Mouse (Mus musculus) spleen, postnatal 10 days (tissue): ENCODE measurements at regions not wholly inside any gene's neighbourhood (a gene's known extent, or its start where the extent isn't known, plus 50 kb on each side); places are given as distances from the start of the nearest gene placed in this dataset.

Experiments used
- DNase-seq, 2 experiments: peaks; one replicate each; pipeline ENCODE4 v3.0.0; 2021 to 2022; ENCODE audit warnings: low spot score in 2 of 2

DNA sequence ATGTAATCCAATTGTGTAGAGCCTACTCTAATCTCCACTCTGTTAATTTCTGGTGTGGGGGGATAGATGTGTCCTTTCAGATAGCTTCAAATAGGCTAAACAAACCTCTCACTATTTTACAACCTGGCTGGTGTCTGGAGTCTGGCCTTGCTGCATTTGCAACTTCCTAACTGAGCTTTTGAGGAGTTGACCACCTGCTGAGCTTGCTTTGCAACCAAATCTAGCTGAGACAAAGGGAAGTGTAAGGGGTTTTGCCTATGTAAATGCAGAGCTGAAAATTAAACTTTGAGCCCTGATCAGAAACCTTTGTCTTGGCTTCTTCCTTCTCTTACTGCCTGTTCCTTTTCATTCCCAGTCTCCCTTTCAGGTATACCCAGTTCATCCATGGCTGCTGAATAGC lies 404.3 kb downstream of the Cetn3 start:
- DNase-seq, result no peak

DNA sequence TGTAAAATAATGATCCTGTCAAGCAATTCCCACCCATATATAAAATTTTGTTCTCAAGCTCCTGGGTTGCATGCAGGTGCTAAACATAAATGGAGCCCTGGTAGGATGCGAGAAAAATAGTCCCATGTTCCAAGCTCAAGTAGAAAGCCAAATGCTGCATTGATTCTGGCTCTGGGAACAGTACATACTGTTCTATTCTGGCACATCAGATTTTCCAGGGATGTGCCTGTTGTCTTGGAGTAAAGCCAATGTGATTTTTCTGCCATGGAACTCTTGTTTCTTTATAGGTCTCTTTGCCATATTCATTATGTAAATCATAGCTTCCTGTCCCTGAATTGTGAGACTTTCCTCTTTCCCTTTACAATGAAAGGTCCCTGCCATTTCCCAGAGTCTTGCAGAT lies 417.9 kb downstream of the Cetn3 start:
- no peak for DNase-seq

DNA sequence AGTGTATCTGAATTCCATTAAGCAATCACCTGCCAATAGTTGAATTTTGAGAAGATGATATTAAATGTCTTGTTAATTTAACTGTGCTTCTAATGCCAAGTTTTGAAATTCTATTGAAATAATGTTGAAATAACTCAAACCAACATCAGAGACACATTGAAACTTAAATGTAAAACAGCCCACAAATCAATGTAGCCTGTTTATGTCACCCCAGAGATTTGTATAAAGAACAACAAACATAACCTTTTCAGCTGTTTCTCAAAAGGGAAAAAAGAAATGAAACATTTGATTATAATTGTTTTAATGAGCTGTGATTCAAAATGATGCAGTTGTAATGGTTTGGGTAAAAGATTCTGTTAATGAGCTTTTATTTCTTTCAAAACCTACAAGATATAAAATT lies 442.6 kb downstream of the Cetn3 start:
- DNase-seq, result no peak

DNA sequence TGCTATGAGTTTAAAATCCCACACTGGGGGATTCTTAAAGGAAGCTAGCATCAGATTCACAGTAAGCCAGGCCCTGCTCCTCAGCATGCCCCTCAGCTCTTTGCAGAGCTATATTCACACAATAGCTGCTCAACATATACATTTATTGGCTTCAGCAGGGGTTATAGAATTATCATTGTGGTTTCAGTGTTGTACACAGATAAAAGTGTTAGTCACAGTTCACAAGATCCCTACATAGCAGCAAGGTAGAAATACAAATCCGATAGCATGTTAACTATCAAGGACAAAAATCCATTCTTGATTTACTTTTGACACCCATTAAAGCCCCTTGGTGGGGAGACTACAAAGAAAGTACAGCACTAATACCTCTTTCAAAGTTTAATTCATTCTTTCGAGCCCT lies 451.0 kb downstream of the Cetn3 start:
- DNase-seq, result no peak

DNA sequence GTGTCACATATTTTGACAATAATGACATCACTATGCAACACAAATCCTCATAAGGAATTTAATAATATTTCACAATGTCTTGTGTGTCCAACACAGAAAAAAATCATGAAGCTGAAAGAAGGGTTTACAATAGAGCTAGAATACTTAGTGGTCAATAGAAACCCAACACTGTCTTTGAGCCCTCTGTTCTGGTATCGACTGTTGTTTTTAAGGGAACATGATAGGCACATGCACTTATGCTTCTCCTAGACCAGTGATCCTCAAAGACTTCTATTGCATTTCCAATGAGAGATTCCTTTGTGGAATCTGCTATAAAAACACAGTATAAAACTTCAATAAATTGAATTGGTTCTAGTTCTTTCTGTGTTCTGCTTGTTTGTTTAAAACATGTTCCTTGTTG lies 463.4 kb downstream of the Cetn3 start:
- no peak for DNase-seq

DNA sequence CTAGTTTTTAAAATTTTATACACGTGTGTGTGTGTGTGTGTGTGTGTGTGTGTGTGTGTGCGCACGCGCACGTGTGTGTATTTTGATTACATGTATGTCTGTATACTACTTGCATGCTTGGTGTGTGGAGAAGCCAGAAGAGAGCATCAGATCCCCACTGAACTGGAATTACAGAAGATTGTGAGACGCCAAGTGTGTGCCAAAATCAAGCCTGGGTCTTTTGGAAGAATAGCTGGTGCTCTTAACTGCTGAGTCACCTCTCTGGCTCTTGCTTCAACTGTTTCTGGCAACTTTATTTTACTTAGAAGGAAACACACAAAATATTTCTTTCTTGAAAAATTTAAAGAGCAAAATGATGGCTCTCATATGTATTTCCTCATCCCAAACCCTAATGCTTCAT lies 467.5 kb downstream of the Cetn3 start:
- DNase-seq, result no peak

DNA sequence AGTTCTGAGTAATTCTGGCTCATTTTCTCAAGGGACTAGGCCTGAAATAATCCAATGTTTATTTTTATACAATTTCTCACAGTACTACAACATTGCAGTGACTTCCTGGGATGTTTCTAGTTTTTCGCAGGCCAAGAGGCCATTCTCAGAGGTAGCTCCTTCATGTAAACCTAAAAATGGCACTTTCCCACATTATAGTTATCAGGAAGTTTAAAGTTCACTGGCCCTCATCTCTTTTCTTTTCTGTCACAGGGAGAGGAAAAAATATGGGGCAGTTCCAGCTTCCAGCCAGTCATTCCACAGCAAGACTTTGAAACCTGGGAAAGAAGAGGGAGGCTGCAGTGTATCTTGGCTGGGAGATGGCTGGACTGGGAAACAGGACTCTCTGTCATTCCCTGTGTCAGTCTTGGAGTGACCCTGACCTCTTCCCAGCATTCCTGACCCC lies 475.6 kb downstream of the Cetn3 start:
- DNase-seq, result no peak

DNA sequence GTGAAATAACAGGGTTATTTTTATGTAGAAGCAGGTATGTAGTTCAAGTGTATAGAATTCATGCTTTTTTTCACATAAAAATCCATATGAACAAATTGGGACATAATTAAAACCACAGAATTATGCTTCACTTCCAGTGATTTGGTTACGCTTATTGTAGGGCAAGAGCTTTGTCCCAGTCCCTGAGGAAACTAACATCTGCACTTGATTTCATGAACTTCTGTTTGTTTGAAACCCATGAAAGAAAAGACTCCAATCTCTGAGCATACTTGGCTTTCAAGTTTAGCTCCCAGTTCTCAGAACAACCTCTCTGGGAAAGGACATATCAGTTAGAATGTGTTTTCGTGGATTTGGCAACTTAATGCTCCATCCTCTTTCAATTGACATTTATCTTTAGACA lies 481.4 kb downstream of the Cetn3 start:
- no peak for DNase-seq

DNA sequence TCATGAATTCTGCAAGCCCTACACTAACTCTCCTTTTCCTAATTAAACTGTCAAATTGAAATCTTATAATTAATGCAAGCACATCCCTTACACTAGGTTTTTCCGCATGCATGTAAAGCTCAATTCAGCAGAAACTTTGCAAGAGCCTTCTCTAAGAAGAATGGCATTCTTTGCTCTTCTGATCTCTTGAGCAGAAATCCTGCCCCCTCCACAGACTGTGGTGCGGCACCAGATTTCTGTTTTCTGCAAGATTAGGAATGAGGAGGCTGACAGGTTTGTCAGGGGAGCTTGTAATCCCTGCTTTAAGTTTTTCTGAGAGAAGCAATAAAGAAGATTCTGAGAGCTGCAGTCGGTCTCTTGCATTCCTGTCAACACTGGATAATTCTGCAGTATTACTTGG lies 482.3 kb downstream of the Cetn3 start:
- no peak for DNase-seq

DNA sequence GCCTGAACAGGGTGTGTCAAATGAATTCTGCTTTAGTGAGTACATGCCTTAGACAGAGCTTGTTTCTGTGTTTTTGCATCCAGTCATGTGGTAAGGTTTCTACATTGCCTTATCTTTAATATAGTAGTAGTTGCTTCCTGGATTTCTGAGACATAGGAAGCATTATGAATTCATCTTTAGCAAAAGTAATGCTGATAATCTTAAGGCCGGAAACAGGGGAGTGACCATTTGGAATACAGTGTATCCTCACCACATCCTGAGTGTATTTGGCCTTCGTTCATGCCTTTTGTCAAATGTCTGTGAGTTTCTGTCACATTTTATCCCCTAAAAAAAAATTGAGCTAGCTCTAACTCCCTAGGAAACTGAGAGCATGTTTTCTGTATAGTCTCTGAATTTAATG lies 482.9 kb downstream of the Cetn3 start:
- no peak for DNase-seq

DNA sequence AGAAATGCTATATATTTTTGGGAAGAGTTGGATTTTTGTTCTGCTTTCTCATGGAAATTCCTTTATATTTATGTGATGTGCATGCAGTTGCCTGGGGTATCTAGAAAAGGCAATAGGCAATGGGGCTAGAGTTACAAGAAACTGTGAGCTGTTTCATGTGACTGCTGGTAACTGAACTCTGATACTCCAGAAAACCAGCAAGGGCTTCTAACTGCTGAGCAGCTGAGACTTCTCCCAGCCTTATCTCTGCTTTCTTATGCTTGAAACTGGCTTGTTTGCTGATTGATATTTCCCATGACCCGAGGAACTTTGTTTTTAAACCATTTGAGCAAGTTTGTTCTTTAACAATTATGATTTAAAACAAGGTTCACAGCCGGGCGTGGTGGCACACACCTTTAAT lies 491.9 kb downstream of the Cetn3 start:
- DNase-seq, result no peak

DNA sequence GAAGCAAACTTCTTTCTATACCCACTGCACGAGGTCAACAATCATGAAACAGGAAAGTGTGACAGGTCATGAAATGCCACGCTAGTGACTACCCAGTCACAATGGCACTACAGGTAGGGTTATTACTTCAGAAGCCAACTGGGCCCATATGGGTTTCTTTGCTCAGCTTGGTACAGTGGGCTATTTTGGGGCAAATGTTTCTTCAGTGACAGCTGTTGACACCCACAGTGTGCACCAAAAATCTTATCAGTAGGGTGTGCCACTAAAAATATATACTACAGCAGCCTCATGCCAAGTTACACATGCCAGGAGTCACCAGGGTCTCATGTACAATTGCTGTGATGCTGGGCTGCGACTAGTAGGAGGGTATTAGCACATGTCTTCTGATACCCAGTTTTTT lies 493.1 kb downstream of the Cetn3 start:
- no peak for DNase-seq

DNA sequence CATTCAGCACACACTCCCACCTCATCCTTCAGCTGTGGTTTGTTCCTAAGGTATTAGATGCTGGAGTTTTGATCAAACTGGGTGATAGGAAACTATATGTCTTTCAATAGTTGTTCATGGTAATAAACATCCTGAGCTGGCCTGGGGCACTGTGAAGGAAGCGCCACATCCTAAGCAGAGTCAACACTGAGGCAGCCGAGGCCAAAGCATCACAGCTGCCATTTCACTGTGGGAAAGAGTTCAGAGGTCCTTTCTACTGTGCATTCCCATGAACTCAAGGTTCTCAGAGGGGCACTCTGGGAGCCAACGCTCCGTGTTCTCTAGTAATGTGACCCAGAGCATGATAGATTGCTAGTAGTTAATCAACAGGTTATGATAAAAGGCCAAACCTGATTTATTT lies 497.9 kb downstream of the Cetn3 start:
- no peak for DNase-seq

DNA sequence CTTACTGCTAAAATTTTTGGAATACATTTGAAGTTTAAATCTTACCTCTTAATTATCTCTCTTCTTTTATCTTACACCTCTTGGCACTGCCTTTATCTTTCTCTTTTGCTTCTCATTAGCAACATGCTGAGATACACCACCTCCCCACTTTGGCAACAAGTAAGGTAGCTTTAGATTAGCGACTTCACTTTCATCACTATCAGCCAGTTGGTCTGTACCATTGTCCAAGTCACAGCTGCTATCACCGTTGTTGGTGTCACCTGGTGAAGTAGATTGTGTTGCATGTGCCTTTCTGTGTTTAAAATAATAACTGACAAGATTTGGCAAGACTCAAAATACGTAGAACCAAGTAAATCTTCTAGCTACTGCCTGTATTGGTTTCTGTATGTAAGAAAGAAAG lies 513.0 kb downstream of the Cetn3 start:
- no peak for DNase-seq

DNA sequence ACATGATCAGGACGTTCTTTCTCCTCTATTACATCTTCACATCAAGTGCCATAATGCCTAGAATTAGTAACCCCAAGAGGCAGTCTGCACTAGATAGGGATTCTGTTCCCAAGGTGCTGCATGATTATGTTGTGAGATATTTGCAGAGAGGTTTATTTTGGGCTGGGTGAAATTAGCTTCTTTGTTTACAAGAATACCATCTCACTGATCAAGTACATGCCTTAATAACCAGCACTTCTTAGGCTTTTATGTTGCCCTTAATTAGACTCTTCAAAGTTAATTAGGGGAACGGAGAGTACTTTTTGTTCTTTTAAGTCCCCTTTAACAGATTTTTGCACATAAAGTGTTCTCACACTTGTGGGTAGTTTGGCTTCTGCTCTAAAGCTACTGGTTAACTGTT lies 521.4 kb downstream of the Cetn3 start:
- DNase-seq, result no peak

DNA sequence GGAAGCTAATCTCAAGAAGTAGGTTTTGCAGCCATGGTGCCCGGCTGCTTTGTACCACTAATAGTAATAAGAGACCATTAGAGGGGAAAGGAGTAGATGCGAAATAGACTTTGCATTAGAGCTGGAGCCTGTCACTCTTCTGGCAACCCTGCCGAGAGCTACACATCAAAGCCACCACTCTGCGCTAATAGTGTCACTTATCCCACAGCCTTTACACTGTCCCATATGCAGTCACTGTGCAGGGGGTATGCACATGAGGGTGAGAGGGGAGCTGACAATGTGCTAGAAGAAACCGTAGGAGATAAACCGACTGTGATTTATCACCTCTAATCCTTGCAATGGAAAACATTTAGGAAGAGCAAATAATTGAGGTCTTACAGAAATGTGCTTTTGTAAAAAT lies 522.2 kb downstream of the Cetn3 start:
- DNase-seq, result no peak

DNA sequence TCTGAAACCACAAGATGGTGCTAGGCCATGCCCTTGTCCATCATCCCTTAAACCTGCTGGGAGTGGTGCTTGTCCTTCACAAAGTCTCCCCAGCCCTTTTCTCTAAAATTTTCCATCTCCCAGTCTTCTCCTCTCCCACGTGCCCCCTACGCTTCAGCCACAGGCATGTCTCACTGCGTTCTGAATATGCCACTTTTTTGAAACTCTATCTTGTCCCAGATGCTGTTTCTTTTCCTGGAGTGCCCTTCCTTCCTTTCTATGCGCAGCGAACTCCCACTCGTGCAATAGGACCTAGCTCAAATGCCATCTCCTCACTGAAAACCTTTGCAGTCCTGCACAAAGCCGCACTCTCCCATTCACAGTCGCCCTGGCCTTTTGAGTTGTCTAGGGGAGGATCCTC lies 525.5 kb downstream of the Cetn3 start:
- DNase-seq, result no peak

DNA sequence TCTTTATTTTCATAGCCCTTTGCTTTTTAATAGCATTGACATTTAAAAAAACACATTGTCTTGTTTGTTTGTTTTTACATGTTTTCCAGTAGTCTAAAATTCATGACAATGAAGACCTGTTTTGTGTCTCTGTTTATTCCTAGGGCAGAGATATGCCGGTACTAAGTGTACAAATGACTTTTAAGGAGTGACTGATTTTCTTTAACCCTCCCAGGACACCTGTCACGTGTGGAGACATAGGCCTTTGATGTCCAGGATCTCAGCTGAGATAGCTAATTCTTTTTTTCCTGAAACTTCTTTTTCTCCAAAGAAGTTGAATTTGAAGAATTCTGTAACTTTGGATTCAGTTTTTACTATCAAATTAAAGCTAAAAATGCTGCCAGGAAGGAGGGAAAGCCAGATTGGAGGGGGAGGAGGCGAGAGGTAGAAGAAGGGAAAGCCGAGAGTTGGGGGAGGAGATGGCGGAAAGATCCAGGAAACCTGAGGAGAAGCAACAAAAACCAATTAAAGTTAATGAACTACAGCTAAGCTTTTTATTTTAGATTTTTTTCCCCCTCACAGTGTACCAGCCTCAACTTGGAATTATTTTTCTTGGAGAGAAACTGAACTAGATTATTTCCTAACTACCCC lies 533.8 kb downstream of the Cetn3 start:
- DNase-seq, result no peak

DNA sequence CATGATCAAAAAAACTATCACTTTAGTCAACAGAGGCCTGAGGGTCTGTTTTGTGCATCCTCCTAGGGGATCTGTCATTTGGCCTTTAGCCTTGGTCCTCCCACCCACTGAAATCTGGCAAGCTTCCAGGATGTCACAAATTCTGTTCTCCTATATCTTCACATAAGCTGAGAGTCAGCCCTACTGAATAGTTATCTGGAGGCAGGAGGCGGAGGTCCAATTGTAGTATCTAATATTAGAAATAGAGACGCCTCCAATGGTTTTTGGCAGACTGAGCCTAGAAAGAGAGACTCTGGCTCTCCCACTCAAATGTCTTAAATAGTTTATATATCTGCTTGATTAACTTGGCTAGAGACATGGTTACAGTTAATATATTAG lies 534.3 kb downstream of the Cetn3 start:
- no peak for DNase-seq

DNA sequence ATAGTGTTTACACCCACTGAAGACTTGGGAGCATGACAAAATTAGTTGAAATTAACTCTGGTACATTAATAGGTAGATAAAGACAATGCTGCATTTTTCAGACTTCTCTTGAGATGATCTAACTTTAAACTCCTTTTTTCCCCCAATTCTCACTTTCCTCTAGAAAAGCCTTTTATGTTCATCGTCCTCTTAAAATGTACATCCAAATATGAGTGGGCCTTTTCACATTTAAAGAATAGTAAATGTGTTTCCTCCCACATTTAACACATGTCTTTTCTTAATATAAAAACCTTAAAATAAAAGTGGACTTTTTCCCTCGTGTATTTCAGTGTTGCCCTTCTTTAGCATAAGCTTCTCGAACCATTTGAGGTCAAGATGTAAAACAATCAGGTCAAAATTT lies 535.5 kb downstream of the Cetn3 start:
- DNase-seq, result no peak

DNA sequence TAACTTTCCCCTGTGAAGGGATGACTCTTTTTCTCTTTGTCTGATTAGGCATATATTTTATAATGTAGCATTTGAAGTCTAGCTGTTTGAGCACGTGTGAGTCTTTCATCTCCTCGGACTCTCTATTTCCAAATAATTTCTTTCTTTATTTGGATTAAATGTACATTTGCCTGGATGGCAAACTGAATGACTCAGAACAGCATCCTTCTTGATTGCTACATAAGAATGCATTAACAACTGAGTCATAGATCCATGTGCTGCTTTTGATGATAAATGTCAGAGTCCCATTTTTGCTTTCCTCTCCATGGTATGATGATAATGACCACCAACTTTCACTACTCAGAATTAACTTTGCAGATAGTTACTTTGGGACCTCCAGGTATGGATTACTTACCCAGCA lies 571.5 kb downstream of the Cetn3 start:
- DNase-seq, result no peak

DNA sequence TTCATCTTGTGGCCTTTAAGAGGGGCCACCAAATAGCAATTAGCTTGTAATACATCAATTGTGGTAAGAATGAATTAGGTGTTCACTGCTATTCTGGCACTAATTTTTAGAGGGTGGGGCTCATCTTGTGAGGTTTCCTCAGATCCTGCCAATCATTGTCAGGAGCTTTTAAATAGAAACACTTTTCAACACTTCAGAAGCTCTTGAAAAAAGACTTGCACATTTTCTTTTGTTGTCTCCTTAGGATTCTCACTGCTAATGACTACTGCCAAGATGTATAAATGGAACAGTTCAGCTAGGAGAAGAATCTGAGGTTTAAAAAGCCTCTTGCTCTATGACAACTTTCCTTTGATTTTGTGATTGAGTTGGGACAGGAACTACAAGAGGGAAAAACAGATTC lies 572.4 kb downstream of the Cetn3 start:
- DNase-seq, result no peak

DNA sequence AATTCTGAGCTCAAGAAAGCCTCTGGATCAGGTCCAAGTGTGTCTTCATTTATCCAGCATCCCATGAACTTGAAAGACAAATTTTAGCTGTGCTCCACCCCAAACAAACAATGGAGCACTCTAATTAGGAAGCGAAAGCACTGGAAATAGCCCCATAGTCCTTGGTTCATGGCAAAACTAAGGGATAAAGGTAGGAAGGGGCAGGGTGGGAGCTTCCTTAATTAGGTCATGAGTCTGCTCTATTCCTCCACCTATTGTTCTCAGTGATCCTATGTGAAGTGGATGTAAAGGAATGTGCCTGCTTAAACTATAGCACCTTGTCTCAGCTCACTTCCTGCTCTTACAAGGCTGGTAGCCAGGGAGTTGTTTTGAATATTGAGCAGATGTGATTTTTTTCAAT lies 576.6 kb downstream of the Cetn3 start:
- DNase-seq, result no peak

DNA sequence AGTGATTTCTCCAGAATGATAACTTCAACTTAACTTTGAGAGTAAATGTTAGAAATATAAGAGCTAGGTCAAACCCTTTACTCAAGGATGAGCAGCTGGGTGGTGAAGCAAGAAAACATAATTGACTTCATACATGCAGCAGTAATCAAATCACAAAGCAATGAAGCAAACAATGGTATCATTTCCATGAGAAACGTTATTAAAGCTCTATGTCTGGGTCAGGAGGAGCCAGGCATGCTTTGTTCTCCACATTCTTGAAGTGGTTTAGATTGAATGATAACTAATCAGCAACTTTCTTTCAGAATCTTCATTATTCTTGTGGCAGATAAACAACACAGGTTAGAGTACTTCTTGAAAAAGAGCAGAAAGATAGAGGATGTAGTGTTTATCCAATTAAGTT lies 577.8 kb downstream of the Cetn3 start:
- DNase-seq, result no peak

DNA sequence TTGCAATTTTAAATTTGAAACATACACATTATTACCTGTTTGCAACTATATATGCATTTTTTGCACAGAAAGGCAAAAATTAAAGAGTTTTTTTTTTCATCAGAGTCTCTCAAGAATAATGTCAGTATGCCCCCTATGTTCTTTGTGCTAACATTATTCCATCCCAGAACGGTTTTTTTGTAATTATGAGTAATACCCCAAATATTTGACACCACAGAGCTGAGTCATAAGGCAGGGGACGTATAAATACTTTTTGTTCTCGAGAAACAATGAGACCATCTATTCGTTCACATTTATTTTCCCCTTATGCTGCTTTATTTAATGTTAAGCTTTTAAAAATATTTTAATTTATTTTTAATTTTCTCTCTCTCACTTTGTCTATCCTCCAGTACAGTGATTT lies 578.5 kb downstream of the Cetn3 start:
- no peak for DNase-seq
